Mouse (Mus musculus): ENCODE measurements around the gene Fxyd1.

- TF ChIP-seq CTCF (IDR thresholded peaks at IDR 0.05; ENCODE audit: low read depth) (no peak), EP300 (IDR thresholded peaks at IDR 0.05; ENCODE audit: low read depth) (no peak)
Observed at GRCm38 (mm10) chr7:31036917-31037316, 20.1 kb downstream of the Fxyd1 start.

Data from liver, postnatal 0 days (tissue).